Comparison of ENCODE assay signal across 8 mouse cellular contexts in the genomic region with DNA sequence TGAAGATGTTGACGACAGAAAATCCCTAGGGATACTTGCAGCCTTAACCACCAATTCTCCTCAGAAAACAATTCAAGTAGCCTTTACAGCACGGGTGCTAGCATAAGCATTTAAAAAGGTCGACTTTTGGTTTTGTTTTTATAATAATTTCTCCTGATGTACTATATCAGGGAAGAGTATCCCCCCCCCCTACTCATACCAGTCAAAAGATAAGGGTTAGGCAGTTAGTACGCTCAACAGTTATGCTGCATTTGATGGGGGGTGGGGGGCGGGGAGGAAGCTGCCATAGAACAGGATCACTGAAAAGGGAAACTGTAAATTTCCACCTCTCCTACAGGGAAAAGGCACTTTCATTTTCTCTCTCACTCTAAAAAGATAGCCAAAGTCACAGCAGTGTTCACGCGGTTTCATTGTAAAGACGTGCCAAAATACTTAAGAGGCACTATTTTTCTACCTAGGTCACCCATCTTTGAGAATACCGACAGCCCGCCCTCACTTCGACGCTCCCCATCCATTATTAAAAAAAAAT. TPM values are rescaled to one million over a fixed set of nuclear protein-coding genes. Genes with fewer than 3 reads are reported as not detected.
DNase-seq lines count a peak whose midpoint lies in the region; ATAC-seq lines count a peak whose summit lies in the region.

No protein-coding gene starts in this region.

- WGBS in heart, embryonic 16.5 days = 5% methylated on average over 12 of the region's 12 CpGs
- 6% methylated on average over 12 of the region's 12 CpGs for WGBS in hindbrain, embryonic 12.5 days
- WGBS in midbrain, embryonic 13.5 days = 10% methylated on average over 12 of the region's 12 CpGs

- no peaks in the 10 kb centered on the region for H3K9me3 ChIP-seq in heart, embryonic 16.5 days (replicated peaks; ENCODE audit: control insufficient read depth, low read length)
- no peaks in the 10 kb centered on the region for H3K9me3 ChIP-seq in hindbrain, embryonic 12.5 days (replicated peaks)
- H3K9me3 ChIP-seq in midbrain, embryonic 13.5 days = no peaks in the 10 kb centered on the region

- no peaks in the 10 kb centered on the region for H3K36me3 ChIP-seq in heart, embryonic 16.5 days (ENCODE audit: control insufficient read depth, insufficient read depth)
- peaks cover 4% of the 10 kb centered on the region; the same call in 1 of the 2 replicates for H3K36me3 ChIP-seq in hindbrain, embryonic 12.5 days
- H3K36me3 ChIP-seq in midbrain, embryonic 13.5 days = peaks cover 12% of the 10 kb centered on the region; the same call in 1 of the 2 replicates

- peak overlapping the region; percentile 88 for H3K27ac ChIP-seq in heart, embryonic 16.5 days (ENCODE audit: low read length)
- H3K27ac ChIP-seq in hindbrain, embryonic 12.5 days = 0 out of 2 replicates have a peak overlapping the region, but pooled peaks have one; percentile 91
- peak overlapping the region; percentile 93 for H3K27ac ChIP-seq in midbrain, embryonic 13.5 days

- no peak for DNase-seq in heart, adult 9 months (ENCODE audit: low spot score in 2 of 2)
- peak; percentile 45 for DNase-seq in NIH3T3 (ENCODE audit: low read depth)
- DNase-seq in cerebellum, postnatal 36 days = no peak
- DNase-seq in urinary bladder, adult 2 months (ENCODE audit: low spot score) = no peak
- no peak for DNase-seq in thymus, postnatal 0 days (ENCODE audit: low spot score)

- no peaks in the 10 kb centered on the region for H3K27me3 ChIP-seq in heart, embryonic 16.5 days (ENCODE audit: control insufficient read depth, insufficient read depth, low read length)
- no peaks in the 10 kb centered on the region for H3K27me3 ChIP-seq in hindbrain, embryonic 12.5 days
- H3K27me3 ChIP-seq in midbrain, embryonic 13.5 days = no peaks in the 10 kb centered on the region; the same call in 1 of the 2 replicates

- peak overlapping the region; percentile 87 for H3K9ac ChIP-seq in heart, embryonic 16.5 days (ENCODE audit: low read length)
- H3K9ac ChIP-seq in hindbrain, embryonic 12.5 days = peak overlapping the region; percentile 91
- peak overlapping the region; percentile 95 for H3K9ac ChIP-seq in midbrain, embryonic 13.5 days (replicated peaks)

- H3K4me1 ChIP-seq in heart, embryonic 16.5 days (ENCODE audit: control insufficient read depth, insufficient read depth, low read length) = peaks cover 16% of the 10 kb centered on the region
- peaks cover 18% of the 10 kb centered on the region for H3K4me1 ChIP-seq in hindbrain, embryonic 12.5 days
- H3K4me1 ChIP-seq in midbrain, embryonic 13.5 days (replicated peaks) = peaks cover 19% of the 10 kb centered on the region

- peak overlapping the region; percentile 77 for H3K4me3 ChIP-seq in heart, embryonic 16.5 days (ENCODE audit: low read length)
- peak overlapping the region; percentile 85 for H3K4me3 ChIP-seq in hindbrain, embryonic 12.5 days
- H3K4me3 ChIP-seq in midbrain, embryonic 13.5 days (replicated peaks) = peak overlapping the region; percentile 90

- no peak for ATAC-seq in heart, embryonic 16.5 days (replicated peaks; ENCODE audit: extremely low read depth, insufficient read depth, low FRiP score)
- no peak for ATAC-seq in hindbrain, embryonic 12.5 days (ENCODE audit: low FRiP score)
- no peak for ATAC-seq in midbrain, embryonic 13.5 days

- H3K4me2 ChIP-seq in heart, embryonic 16.5 days (ENCODE audit: low read depth, low read length) = peak overlapping the region; percentile 85
- peak overlapping the region; percentile 81 for H3K4me2 ChIP-seq in hindbrain, embryonic 12.5 days (replicated peaks)
- H3K4me2 ChIP-seq in midbrain, embryonic 13.5 days (replicated peaks) = peak overlapping the region; percentile 90

RNA-seq across cellular contexts. Expression of a gene that starts 1.4 kb away (rescaled TPM):
- polyA plus RNA-seq in heart, embryonic 16.5 days (2015; fragmentation: Nextera tagmentation; extraction: Ambion mirVana) = 28.0 and 29.2 TPM in 2 replicates
- polyA plus RNA-seq in hindbrain, embryonic 12.5 days (2016; fragmentation: Nextera tagmentation; extraction: Ambion mirVana) = 102 and 105 TPM in 2 replicates
- 165 and 168 TPM in 2 replicates for polyA plus RNA-seq in midbrain, embryonic 13.5 days (2015; fragmentation: Nextera tagmentation; extraction: Ambion mirVana)
- 15.8 and 19.8 TPM in 2 replicates for polyA plus RNA-seq in urinary bladder, adult 2 months (2012; rRNA removed)
- polyA plus RNA-seq in thymus, postnatal 0 days (2015; fragmentation: Nextera tagmentation; extraction: Ambion mirVana) = 6.0 and 7.0 TPM in 2 replicates

RNA-seq across cellular contexts. Expression of a gene that starts 30.3 kb away (rescaled TPM):
- 44.9 and 57.3 TPM in 2 replicates for polyA plus RNA-seq in heart, embryonic 16.5 days (2015; fragmentation: Nextera tagmentation; extraction: Ambion mirVana)
- 42.2 and 43.8 TPM in 2 replicates for polyA plus RNA-seq in hindbrain, embryonic 12.5 days (2016; fragmentation: Nextera tagmentation; extraction: Ambion mirVana)
- 20.9 and 27.5 TPM in 2 replicates for polyA plus RNA-seq in midbrain, embryonic 13.5 days (2015; fragmentation: Nextera tagmentation; extraction: Ambion mirVana)
- 99.6 and 102 TPM in 2 replicates for polyA plus RNA-seq in urinary bladder, adult 2 months (2012; rRNA removed)
- polyA plus RNA-seq in thymus, postnatal 0 days (2015; fragmentation: Nextera tagmentation; extraction: Ambion mirVana) = 10.9 and 12.4 TPM in 2 replicates
